Mouse (Mus musculus) testis, adult 2 months (tissue): ENCODE data around the gene AI597479.

Source experiments
- CTCF ChIP-seq: fragments of 200-500 bp; IDR thresholded peaks from 2 replicates; pipeline ENCODE4 v1.5.1; 2012; ENCODE audit warnings: low read depth, mild to moderate bottlenecking, inconsistent platforms, low read length, moderate library complexity; ENCODE audit not compliant: control insufficient read depth, insufficient read depth, insufficient replicate concordance
- POLR2A ChIP-seq: fragments of 200-500 bp; IDR thresholded peaks from 2 replicates; pipeline ENCODE4 v1.6.1; 2012; ENCODE audit warnings: low read depth, mild to moderate bottlenecking, inconsistent platforms, low read length, moderate library complexity; ENCODE audit not compliant: control insufficient read depth

- TF ChIP-seq CTCF (no peak), POLR2A (no peak)
Observed at GRCm38 (mm10) chr1:43150225-43150624, 51.7 kb downstream of the AI597479 start.
